Mouse (Mus musculus) CH12.LX (cell line): ENCODE results near the gene Ppig. TPM values are rescaled to one million over a fixed set of nuclear protein-coding genes. Genes with fewer than 3 reads are reported as not detected.

Source experiments
- DNase-seq: peaks from one replicate; pipeline ENCODE4 v3.0.0-alpha.2; 2013; ENCODE audit errors: extremely low read depth
- H3K27ac ChIP-seq: 2 replicates; pipeline ENCODE4 v1.5.1; 2012; ENCODE audit warnings: low read depth, mild to moderate bottlenecking, control low read depth, moderate library complexity; ENCODE audit not compliant: insufficient read depth
- H3K27me3 ChIP-seq: replicated peaks from 2 replicates; pipeline ENCODE3; 2012; ENCODE audit warnings: inconsistent platforms
- H3K36me3 ChIP-seq, 2 experiments: replicated peaks in 1 of 2; 2 replicates each; pipeline versions ENCODE3 to v1.6.1; 2012; ENCODE audit warnings: inconsistent platforms in 1 of 2, low read length in 1 of 2, mild to moderate bottlenecking in 1 of 2, mixed read lengths in 1 of 2, moderate library complexity in 1 of 2; ENCODE audit not compliant: control insufficient read depth in 1 of 2, insufficient read depth in 1 of 2
- H3K4me1 ChIP-seq, 2 experiments: 2 replicates each; pipeline ENCODE4 v1.6.1; 2012; ENCODE audit warnings: inconsistent platforms in 1 of 2, moderate library complexity in 1 of 2; ENCODE audit not compliant: insufficient read depth in 2 of 2, control insufficient read depth in 1 of 2
- H3K4me2 ChIP-seq: 2 replicates; pipeline ENCODE4 v1.6.1; 2012; ENCODE audit warnings: low read depth, mild to moderate bottlenecking, control low read depth; ENCODE audit not compliant: poor library complexity, insufficient read depth, severe bottlenecking
- H3K4me3 ChIP-seq, 3 experiments: fragments of 150-350 bp in 1 of 3; sonication (generic) in 1 of 3; replicated peaks in 1 of 3; 2 replicates each; pipeline versions ENCODE3 to v1.5.1; 2011 to 2012; ENCODE audit warnings: low read depth in 2 of 3, low read length in 2 of 3, mild to moderate bottlenecking in 2 of 3, moderate library complexity in 2 of 3, control low read depth in 1 of 3, improper control_type of control experiment in 1 of 3, inconsistent platforms in 1 of 3, mixed read lengths in 1 of 3; ENCODE audit not compliant: poor library complexity in 1 of 3
- H3K79me2 ChIP-seq: replicated peaks from 2 replicates; pipeline ENCODE4 v1.6.1; 2012; ENCODE audit warnings: mild to moderate bottlenecking, moderate library complexity; ENCODE audit not compliant: control insufficient read depth, poor library complexity, insufficient read depth, severe bottlenecking; ENCODE audit errors: extremely low read depth
- H3K9ac ChIP-seq: 2 replicates; pipeline ENCODE4 v1.6.1; 2012; ENCODE audit warnings: low read depth, mild to moderate bottlenecking, control low read depth, moderate library complexity; ENCODE audit not compliant: insufficient read depth
- H3K9me3 ChIP-seq: replicated peaks from 2 replicates; pipeline ENCODE3; 2012; ENCODE audit warnings: low read length, inconsistent platforms, mixed read lengths
- CTCF ChIP-seq, 2 experiments: IDR thresholded peaks in 1 of 2; conservative IDR thresholded peaks in 1 of 2; 2 replicates each; pipeline ENCODE4 v1.5.1; 2011 to 2012; ENCODE audit warnings: low read depth in 2 of 2, low read length in 2 of 2, improper control_type of control experiment in 1 of 2, inconsistent platforms in 1 of 2, mild to moderate bottlenecking in 1 of 2, moderate library complexity in 1 of 2
- EP300 ChIP-seq: IDR thresholded peaks from 2 replicates; pipeline ENCODE4 v1.6.1; 2011; ENCODE audit warnings: low read length, improper control_type of control experiment
- ETS1 ChIP-seq: conservative IDR thresholded peaks from 2 replicates; pipeline ENCODE4 v1.6.1; 2012; ENCODE audit warnings: low read depth, mild to moderate bottlenecking, inconsistent platforms, low read length, improper control_type of control experiment, moderate library complexity
- JUND ChIP-seq: conservative IDR thresholded peaks from 2 replicates; pipeline ENCODE4 v1.6.1; 2011; ENCODE audit warnings: low read depth, low read length, improper control_type of control experiment
- MAZ ChIP-seq: IDR thresholded peaks from 2 replicates; pipeline ENCODE4 v1.6.1; 2012; ENCODE audit warnings: low read depth, mild to moderate bottlenecking, inconsistent platforms, low read length, improper control_type of control experiment, moderate library complexity
- MXI1 ChIP-seq: IDR thresholded peaks from 2 replicates; pipeline ENCODE4 v1.6.1; 2011; ENCODE audit warnings: mild to moderate bottlenecking, low read depth, low read length, improper control_type of control experiment
- NRF1 ChIP-seq: IDR thresholded peaks from 2 replicates; pipeline ENCODE4 v1.6.1; 2014; ENCODE audit warnings: low read depth, mild to moderate bottlenecking, inconsistent platforms, low read length, improper control_type of control experiment, moderate library complexity
- POLR2A ChIP-seq: IDR thresholded peaks from 2 replicates; pipeline ENCODE4 v1.6.1; 2011; ENCODE audit warnings: low read depth, mild to moderate bottlenecking, improper control_type of control experiment, low read length
- POLR2AphosphoS2 ChIP-seq: IDR thresholded peaks from 2 replicates; pipeline ENCODE4 v1.6.1; 2011; ENCODE audit warnings: low read depth, low read length, improper control_type of control experiment
- RCOR1 ChIP-seq: conservative IDR thresholded peaks from 2 replicates; pipeline ENCODE4 v1.6.1; 2012; ENCODE audit warnings: low read depth, mild to moderate bottlenecking, inconsistent platforms, low read length, improper control_type of control experiment
- SMC3 ChIP-seq: IDR thresholded peaks from 2 replicates; pipeline ENCODE4 v1.6.1; 2011; ENCODE audit warnings: low read depth, low read length, improper control_type of control experiment
- TCF12 ChIP-seq: IDR thresholded peaks from 2 replicates; pipeline ENCODE4 v1.6.1; 2014; ENCODE audit warnings: low read depth, mild to moderate bottlenecking, inconsistent platforms, low read length, improper control_type of control experiment
- USF2 ChIP-seq: conservative IDR thresholded peaks from 2 replicates; pipeline ENCODE4 v1.6.1; 2011; ENCODE audit warnings: low read depth, low read length, improper control_type of control experiment
- ZKSCAN1 ChIP-seq: IDR thresholded peaks from 2 replicates; pipeline ENCODE4 v1.6.1; 2012; ENCODE audit warnings: low read depth, inconsistent platforms, low read length, improper control_type of control experiment, borderline replicate concordance
- ZNF384 ChIP-seq: IDR thresholded peaks from 2 replicates; pipeline ENCODE4 v1.6.1; 2012; ENCODE audit warnings: low read depth, low read length, improper control_type of control experiment, inconsistent platforms
- dilution Hi-C: fragments of 300-500 bp; cut with MboI; formaldehyde crosslinking; loops from 2 replicates; pipeline ENCODE4 v1.14.3; 2020; ENCODE audit warnings: low sequenced_read_pairs; ENCODE audit not compliant: extremely low pct_unique_long_range_greater_than_20kb, extremely low pct_ligation_motif_present
- in situ Hi-C: fragments of 300-500 bp; cut with MboI; formaldehyde crosslinking; loops from 3 replicates; pipeline ENCODE4 v1.14.3; 2019; ENCODE audit warnings: low sequenced_read_pairs, low pct_ligation_motif_present, low pct_unique_long_range_greater_than_20kb, mixed read lengths
- polyA plus RNA-seq: library from polyadenylated mRNA; unstranded; fragments of >175 nt; gene quantifications from 2 replicates; pipeline ENCODE4 v1.2.1, GENCODE M21; 2012; ENCODE audit warnings: low read depth; ENCODE audit not compliant: insufficient read length
- total RNA-seq, 2 experiments: library from RNA; depleted of rRNA; stranded (reverse); fragments of 300-350 nt in 1 of 2; fragments of >200 nt in 1 of 2; gene quantifications; 2 replicates each; pipeline ENCODE4 v1.2.3; 2012 to 2014

The Ppig gene
- total and polyA plus RNA-seq, 3 experiments: 10.3 to 180 (median 12.9) TPM

DNA sequence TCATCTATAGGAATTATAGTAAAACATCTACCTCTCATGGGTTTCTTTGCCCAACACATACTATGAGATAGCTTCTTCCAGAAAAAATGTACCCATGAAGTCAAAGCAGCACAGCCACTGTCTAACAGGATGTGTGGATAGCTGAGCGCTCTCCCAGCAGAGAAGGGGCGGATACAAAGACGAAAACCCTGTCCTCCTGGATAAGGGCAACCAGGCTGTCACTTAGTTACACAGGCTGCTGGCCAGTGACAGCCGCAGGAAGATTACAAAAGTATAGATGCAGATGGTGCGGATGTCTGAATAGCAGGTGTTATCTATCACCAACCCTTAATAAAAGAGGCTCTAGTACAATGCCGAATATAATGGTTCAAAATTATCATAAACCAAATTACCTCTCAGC is 31.5 kb upstream of the Ppig start:
- dilution Hi-C loops: no loop called here
- H3K79me2 ChIP-seq: no peaks in the 10 kb centered on the region
- peaks cover 50 to 74% of the 10 kb centered on the region in 2 experiments for H3K36me3 ChIP-seq
- no peak overlapping the region for H3K27ac ChIP-seq
- TF ChIP-seq RCOR1 (no peak), USF2 (no peak), ZKSCAN1 (no peak), MAZ (no peak), POLR2AphosphoS2 (no peak)
- H3K4me3 ChIP-seq: no peak overlapping the region
- no peaks in the 10 kb centered on the region for H3K4me1 ChIP-seq
- no peaks in the 10 kb centered on the region for H3K9me3 ChIP-seq
- H3K27me3 ChIP-seq: no peaks in the 10 kb centered on the region
- H3K9ac ChIP-seq: no peak overlapping the region
- H3K4me2 ChIP-seq: no peak overlapping the region
- DNase-seq: no peak
- in situ Hi-C loops: no loop called here

DNA sequence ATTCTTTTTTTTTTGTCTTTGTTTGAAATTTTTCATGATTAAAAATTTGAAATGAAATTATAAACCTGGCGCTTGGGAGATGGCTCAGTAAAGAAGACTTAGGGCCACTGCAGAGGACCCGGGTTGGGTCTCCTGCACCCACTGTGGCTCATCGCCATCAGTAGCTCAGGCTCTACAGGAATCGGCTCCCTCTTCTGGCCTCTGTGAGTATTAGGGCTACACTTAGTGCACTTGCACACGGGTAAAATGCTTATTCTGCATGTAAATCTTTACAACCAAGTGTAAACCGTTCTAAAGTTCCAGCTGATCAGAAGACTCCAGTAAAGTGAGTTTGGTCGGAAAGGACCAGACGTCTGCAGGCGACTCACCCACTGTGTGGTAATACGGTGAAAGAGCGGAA is 28.8 kb upstream of the Ppig start:
- H3K4me3 ChIP-seq: no peak overlapping the region
- no peak for TF ChIP-seq POLR2A
- no peak for TF ChIP-seq ETS1
- peak in 1 of 2 experiments; percentile 35; a peak in 2 of 4 replicates for TF ChIP-seq CTCF (conservative IDR thresholded peaks at IDR 0.05 in 1 of 2, IDR thresholded peaks at IDR 0.05 in 1 of 2; ENCODE audit: low read depth in 2 of 2, low read length in 2 of 2)
- 0 out of 2 replicates have a peak, but pooled peaks have one; percentile 6 for TF ChIP-seq SMC3
- TF ChIP-seq NRF1: no peak
- TF ChIP-seq EP300: no peak
- TF ChIP-seq, all 38 proteins: peak for 2
- no peaks in the 10 kb centered on the region for H3K9me3 ChIP-seq
- no peak for DNase-seq
- peaks cover 53 to 78% of the 10 kb centered on the region in 2 experiments for H3K36me3 ChIP-seq
- no peaks in the 10 kb centered on the region for H3K27me3 ChIP-seq
- H3K4me2 ChIP-seq: no peak overlapping the region
- no peak overlapping the region for H3K9ac ChIP-seq
- H3K79me2 ChIP-seq: no peaks in the 10 kb centered on the region
- H3K27ac ChIP-seq: no peak overlapping the region
- dilution Hi-C loops: no loop called here
- no peaks in the 10 kb centered on the region for H3K4me1 ChIP-seq
- in situ Hi-C loops: no loop called here

DNA sequence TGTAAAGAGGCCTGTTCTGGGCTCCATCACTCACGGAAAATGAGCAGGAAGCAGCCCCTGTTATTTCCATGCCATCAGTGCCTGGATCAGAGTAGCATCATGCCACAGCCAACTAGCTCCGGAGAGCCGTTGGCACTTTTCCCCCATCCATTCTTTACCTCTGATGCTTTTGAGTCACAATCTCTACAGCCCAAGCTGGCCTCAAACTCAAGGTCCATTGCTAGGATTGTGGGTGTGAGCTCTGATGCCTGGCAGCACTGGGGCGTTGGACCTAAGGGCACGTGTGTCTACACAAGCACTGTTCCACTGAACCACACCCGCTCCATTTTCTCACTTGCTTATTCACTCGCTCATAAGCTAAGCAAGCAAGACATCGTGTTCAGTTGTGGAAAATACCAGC is 21.9 kb upstream of the Ppig start:
- H3K4me3 ChIP-seq: no peak overlapping the region
- no peak overlapping the region for H3K4me2 ChIP-seq
- no peak for DNase-seq
- H3K4me1 ChIP-seq: no peaks in the 10 kb centered on the region
- H3K9ac ChIP-seq: no peak overlapping the region
- H3K36me3 ChIP-seq: peaks cover 47 to 82% of the 10 kb centered on the region in 2 experiments
- no peaks in the 10 kb centered on the region for H3K9me3 ChIP-seq
- dilution Hi-C loops: no loop called here
- no peaks in the 10 kb centered on the region for H3K79me2 ChIP-seq
- in situ Hi-C loops: no loop called here
- TF ChIP-seq ZKSCAN1 (no peak), ZNF384 (no peak), TCF12 (no peak), MXI1 (no peak), JUND (no peak), POLR2A (no peak), CTCF (conservative IDR thresholded peaks at IDR 0.05 in 1 of 2, IDR thresholded peaks at IDR 0.05 in 1 of 2; ENCODE audit: low read depth in 2 of 2, low read length in 2 of 2) (no peak), ETS1 (no peak), RCOR1 (no peak), MAZ (no peak)
- no peak overlapping the region for H3K27ac ChIP-seq
- no peaks in the 10 kb centered on the region for H3K27me3 ChIP-seq
